Mouse (Mus musculus) cortical plate, adult 2 months (tissue): Measurements from ENCODE around the gene Atxn2l.
"Not testable (repeated sequence)": the region's sequence is repeated elsewhere in the genome, so short reads cannot be mapped to it uniquely, and the experiment has no call there.

ENCODE experiments used
- CTCF ChIP-seq: fragments of 200-500 bp; IDR thresholded peaks from 2 replicates; pipeline ENCODE4 v1.5.1; 2011; ENCODE audit warnings: mild to moderate bottlenecking, control low read depth, low read length; ENCODE audit not compliant: insufficient read depth; ENCODE audit errors: extremely low read depth
- POLR2A ChIP-seq: fragments of 200-500 bp; IDR thresholded peaks from 2 replicates; pipeline ENCODE4 v1.6.1; 2011; ENCODE audit warnings: mild to moderate bottlenecking, low read length, control low read depth; ENCODE audit not compliant: insufficient read depth; ENCODE audit errors: extremely low read depth

DNA sequence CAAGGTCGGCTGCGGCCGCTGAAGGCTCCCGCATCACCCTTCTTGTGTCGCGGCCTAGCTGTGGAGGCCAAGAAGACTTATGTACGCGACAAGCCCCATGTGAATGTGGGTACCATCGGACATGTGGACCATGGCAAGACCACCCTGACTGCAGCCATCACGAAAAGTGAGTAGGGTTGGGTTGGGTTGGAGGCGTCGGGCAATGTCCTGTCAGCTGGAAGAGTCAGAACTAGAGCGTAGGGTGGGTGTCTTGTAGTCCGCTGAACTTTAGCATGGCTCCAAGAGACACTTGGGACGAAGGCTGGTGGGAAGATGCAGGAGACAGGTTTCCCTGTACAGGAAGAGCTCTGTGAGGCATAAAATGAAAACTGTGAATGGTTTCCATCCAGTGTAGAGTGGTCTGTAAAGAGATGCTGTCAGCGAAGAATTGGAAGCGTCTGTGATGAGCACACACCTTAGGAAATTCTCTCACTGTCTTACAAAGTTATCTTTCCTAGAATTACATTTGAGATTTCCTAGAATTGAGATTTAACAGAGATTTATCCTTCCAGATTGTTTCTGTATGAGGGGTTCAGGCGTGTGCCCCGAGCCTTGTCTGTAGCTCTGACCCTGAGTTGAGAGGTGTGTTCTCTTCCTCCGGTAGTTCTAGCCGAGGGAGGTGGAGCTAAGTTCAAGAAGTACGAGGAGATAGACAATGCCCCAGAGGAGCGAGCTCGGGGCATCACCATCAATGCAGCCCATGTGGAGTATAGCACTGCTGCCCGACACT, 15.4 kb downstream of the Atxn2l start:
- TF ChIP-seq CTCF, POLR2A: not testable (repeated sequence)
